8 mouse cellular contexts compared by ENCODE assay signal in the genomic region with DNA sequence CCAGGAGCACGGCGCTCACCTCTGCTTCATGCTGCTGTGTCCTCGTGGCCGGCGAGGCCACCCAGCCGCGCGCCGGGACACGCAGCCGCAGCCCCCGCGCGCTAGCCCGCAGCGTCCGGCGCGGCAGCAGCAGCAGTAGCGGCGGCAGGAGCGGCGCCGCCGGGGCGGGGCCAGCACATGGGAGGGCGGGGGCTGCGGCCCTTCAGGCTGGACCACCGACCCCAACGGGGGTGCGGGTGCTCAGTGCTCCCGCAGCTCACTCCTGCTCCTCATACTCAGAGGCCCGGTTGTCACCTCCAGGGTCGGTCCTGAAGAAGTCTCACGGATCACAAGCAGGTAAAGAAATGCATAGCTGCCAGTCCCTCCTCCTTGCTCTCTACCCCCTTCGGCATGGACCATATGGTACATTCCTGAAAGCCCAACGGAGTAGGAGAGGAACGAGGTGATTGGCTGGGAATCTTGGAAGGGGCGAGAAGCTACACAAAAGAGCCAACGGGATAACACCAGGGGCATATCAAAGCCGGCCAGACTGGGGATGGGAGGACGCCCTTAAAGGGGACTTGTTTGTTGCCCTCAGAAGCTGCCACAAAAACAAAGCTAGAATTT. TPM values are rescaled to one million over a fixed set of nuclear protein-coding genes. Genes with fewer than 3 reads are reported as not detected.
DNase-seq lines count a peak whose midpoint lies in the region; ATAC-seq and TF ChIP-seq lines count a peak whose summit lies in the region.

No protein-coding gene starts in this region.

- intact Hi-C loops in heart, postnatal 10 days (cut with DNase I) = loop anchor here (2.0 to 5.0 kb wide), 4 partner anchors 21 to 93 kb away; partner anchors contain the start of gene Mical3

- TF ChIP-seq CTCF in E14TG2a.4 (conservative IDR thresholded peaks at IDR 0.05; ENCODE audit: low read length) = no peak
- TF ChIP-seq CTCF in liver, postnatal 0 days (IDR thresholded peaks at IDR 0.05; ENCODE audit: low read depth) = no peak

- no peaks in the 10 kb centered on the region for H3K9me3 ChIP-seq in E14TG2a.4 (ENCODE audit: low read length)
- no peaks in the 10 kb centered on the region for H3K9me3 ChIP-seq in forebrain, embryonic 12.5 days
- H3K9me3 ChIP-seq in liver, postnatal 0 days (ENCODE audit: low read length) = no peaks in the 10 kb centered on the region
- no peaks in the 10 kb centered on the region for H3K9me3 ChIP-seq in neural tube, embryonic 14.5 days (ENCODE audit: control insufficient read depth, low read length)

- DNase-seq in c-Kit-positive CD71-positive TER-119-positive erythroid progenitor cells, embryonic 14.5 days (ENCODE audit: low spot score) = peak; percentile 96
- peak; percentile 95 for DNase-seq in heart, postnatal 10 days
- peak; percentile 99 for DNase-seq in large intestine, adult 2 months (ENCODE audit: low read depth, low spot score)
- DNase-seq in liver, postnatal 0 days = peak; percentile 90
- DNase-seq in testis, postnatal 10 days (ENCODE audit: low spot score) = peak; percentile 91

- peak overlapping the region; percentile 93 for H3K9ac ChIP-seq in forebrain, embryonic 12.5 days
- H3K9ac ChIP-seq in liver, postnatal 0 days (replicated peaks) = peak overlapping the region; percentile 91
- peak overlapping the region; percentile 92 for H3K9ac ChIP-seq in neural tube, embryonic 14.5 days (replicated peaks; ENCODE audit: low read depth, low read length)

- peaks cover 65% of the 10 kb centered on the region for H3K4me1 ChIP-seq in E14TG2a.4 (replicated peaks; ENCODE audit: low read depth, low read length)
- H3K4me1 ChIP-seq in forebrain, embryonic 12.5 days = peaks cover 41% of the 10 kb centered on the region
- peaks cover 44% of the 10 kb centered on the region for H3K4me1 ChIP-seq in liver, postnatal 0 days (ENCODE audit: insufficient read depth)
- H3K4me1 ChIP-seq in neural tube, embryonic 14.5 days (ENCODE audit: control insufficient read depth, insufficient read depth, low read length) = peaks cover 16% of the 10 kb centered on the region

- H3K27me3 ChIP-seq in E14TG2a.4 (ENCODE audit: insufficient read depth, low read length) = peaks cover 8% of the 10 kb centered on the region
- H3K27me3 ChIP-seq in forebrain, embryonic 12.5 days = no peaks in the 10 kb centered on the region
- H3K27me3 ChIP-seq in liver, postnatal 0 days (ENCODE audit: insufficient read depth, low read length) = no peaks in the 10 kb centered on the region
- H3K27me3 ChIP-seq in neural tube, embryonic 14.5 days (ENCODE audit: control insufficient read depth, insufficient read depth, low read length) = no peaks in the 10 kb centered on the region

- under 1% methylated on average over 42 of the region's 42 CpGs for WGBS in forebrain, embryonic 12.5 days
- under 1% methylated on average over 41 of the region's 42 CpGs for WGBS in large intestine, adult 2 months
- WGBS in liver, postnatal 0 days (ENCODE audit: insufficient replicate concordance) = 4% methylated on average over 24 of the region's 42 CpGs
- WGBS in neural tube, embryonic 14.5 days = under 1% methylated on average over 36 of the region's 42 CpGs

- peak; percentile 58; the same call in 1 of the 2 replicates for TF ChIP-seq EP300 in liver, postnatal 0 days (IDR thresholded peaks at IDR 0.05; ENCODE audit: low read depth)

- ATAC-seq in forebrain, embryonic 12.5 days (ENCODE audit: low FRiP score) = peak; percentile 97
- peak; percentile 96 for ATAC-seq in liver, postnatal 0 days
- ATAC-seq in neural tube, embryonic 14.5 days (ENCODE audit: low read depth) = peak; percentile 98

- H3K4me3 ChIP-seq in E14TG2a.4 (replicated peaks; ENCODE audit: low read length) = peak overlapping the region; percentile 95
- peak overlapping the region; percentile 95 for H3K4me3 ChIP-seq in forebrain, embryonic 12.5 days (replicated peaks)
- H3K4me3 ChIP-seq in liver, postnatal 0 days (ENCODE audit: low read depth, low read length) = peak overlapping the region; percentile 90
- H3K4me3 ChIP-seq in neural tube, embryonic 14.5 days (ENCODE audit: low read depth, low read length) = peak overlapping the region; percentile 91

- peaks cover 6% of the 10 kb centered on the region for H3K36me3 ChIP-seq in E14TG2a.4 (ENCODE audit: insufficient read depth, low read length)
- peaks cover 7% of the 10 kb centered on the region; the same call in 1 of the 2 replicates for H3K36me3 ChIP-seq in forebrain, embryonic 12.5 days (replicated peaks)
- H3K36me3 ChIP-seq in liver, postnatal 0 days (replicated peaks; ENCODE audit: insufficient read depth, low read length) = 0 out of 2 replicates have a peak, but pooled peaks cover 4% of the 10 kb centered on the region
- no peaks in the 10 kb centered on the region for H3K36me3 ChIP-seq in neural tube, embryonic 14.5 days (ENCODE audit: control insufficient read depth, insufficient read depth, low read length)

- H3K27ac ChIP-seq in forebrain, embryonic 12.5 days = peak overlapping the region; percentile 85
- peak overlapping the region; percentile 81 for H3K27ac ChIP-seq in liver, postnatal 0 days (ENCODE audit: low read depth)
- peak overlapping the region; percentile 92 for H3K27ac ChIP-seq in neural tube, embryonic 14.5 days (ENCODE audit: low read depth, low read length)

- H3K4me2 ChIP-seq in forebrain, embryonic 12.5 days = peak overlapping the region; percentile 94
- H3K4me2 ChIP-seq in liver, postnatal 0 days (ENCODE audit: low read depth, low read length) = peak overlapping the region; percentile 80
- H3K4me2 ChIP-seq in neural tube, embryonic 14.5 days (ENCODE audit: low read depth, low read length) = peak overlapping the region; percentile 88

RNA-seq across cellular contexts. Expression of gene Mical3, which starts 20.7 kb away (rescaled TPM):
- 17.6 and 18.8 TPM in 2 replicates for polyA plus RNA-seq in forebrain, embryonic 12.5 days (2016; fragmentation: Nextera tagmentation; extraction: Ambion mirVana)
- 100 to 1,000 TPM; 137 to 148 TPM for total RNA-seq in heart, postnatal 10 days (2021)
- polyA plus RNA-seq in large intestine, adult 2 months (2012; rRNA removed) = 8.1 and 10.2 TPM in 2 replicates
- polyA plus RNA-seq in liver, postnatal 0 days (2015; fragmentation: Nextera tagmentation; extraction: Ambion mirVana) = 4.0 and 4.5 TPM in 2 replicates
- 47.3 and 68.8 TPM in 2 replicates for polyA plus RNA-seq in neural tube, embryonic 14.5 days (2014; fragmentation: Nextera tagmentation; extraction: Ambion mirVana)

Comparison
In these comparisons a context has a peak if more than half of its experiments do, and no peak if none do; other contexts are left out.
1. Peak in every context shown above with its lines: DNase-seq, ATAC-seq, H3K4me3 ChIP-seq and H3K27ac ChIP-seq.